Mouse (Mus musculus): Measurements from ENCODE around the gene Mapkap1.

Gene Mapkap1

DNA sequence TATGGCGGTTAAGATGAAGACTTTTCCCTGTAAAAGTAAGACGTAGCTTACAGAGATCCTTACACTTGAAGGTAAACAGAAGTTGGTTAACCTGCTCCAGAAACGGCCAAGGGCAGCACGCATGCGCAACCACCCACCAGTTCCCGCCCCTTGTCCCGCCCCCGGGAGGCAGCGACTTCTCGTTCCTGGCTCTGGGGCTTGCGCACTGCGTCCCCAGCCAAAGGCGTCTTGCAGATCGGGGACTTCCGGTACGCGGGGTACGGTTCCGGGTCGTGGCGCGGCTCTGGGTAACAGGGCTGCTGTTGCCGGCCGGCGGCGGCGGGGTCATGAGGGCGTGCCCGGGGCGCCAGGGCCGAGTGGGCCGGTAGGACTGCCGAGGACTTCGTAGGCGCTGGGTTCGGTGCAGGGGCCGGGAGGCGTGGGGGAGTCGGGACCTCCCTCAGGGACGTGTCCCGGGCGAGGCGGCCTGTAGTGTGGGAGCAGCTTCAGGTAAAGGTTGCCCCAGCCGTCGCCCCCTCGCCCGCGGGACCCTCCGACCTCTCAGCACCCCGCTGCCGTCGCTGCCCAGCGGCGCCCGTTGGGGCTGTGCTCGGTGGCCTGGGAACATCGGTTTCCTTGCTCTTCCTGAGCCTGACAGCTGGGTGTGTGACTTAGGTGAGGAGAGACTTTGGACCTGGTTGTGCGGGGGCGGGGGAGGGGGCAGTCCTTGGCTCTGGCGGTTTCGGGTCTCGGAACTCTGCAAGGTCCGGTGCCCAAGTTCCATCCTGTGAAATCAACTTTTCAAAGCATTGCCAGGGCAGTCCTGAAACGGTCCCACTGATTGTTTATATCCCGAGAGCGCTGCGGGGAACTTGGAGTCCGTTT lies at the start of gene Mapkap1:
Mapkap1 (plus strand) TSS at position 171 of the 864 bp plus-strand sequence.
- in situ Hi-C loops (cut with MboI, MseI): loop anchor here (5.0 kb wide), 1 partner anchor 35 kb away; the partner anchor contains the start of gene Pbx3

DNA sequence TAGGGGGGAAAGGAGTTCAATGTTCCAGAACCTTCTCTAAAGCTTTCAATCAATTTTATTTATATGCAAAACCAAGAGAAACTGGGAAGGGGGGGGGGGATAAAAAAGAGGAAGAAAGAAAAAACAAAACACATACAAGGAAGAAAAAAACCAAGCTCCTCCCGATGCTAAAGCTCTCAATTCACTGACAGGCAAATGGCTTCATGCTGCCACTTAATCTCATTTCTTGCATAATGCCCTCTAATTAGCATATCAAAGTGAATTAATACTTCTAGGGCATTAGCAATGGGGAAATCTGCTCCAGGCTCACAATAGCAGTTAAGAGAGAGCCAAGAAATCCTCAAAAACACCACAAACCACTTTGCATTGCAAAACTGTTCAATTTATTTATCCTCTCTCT lies 42.9 kb upstream of the Mapkap1 start:
- in situ Hi-C loops (cut with MboI, MseI): no loop called here

DNA sequence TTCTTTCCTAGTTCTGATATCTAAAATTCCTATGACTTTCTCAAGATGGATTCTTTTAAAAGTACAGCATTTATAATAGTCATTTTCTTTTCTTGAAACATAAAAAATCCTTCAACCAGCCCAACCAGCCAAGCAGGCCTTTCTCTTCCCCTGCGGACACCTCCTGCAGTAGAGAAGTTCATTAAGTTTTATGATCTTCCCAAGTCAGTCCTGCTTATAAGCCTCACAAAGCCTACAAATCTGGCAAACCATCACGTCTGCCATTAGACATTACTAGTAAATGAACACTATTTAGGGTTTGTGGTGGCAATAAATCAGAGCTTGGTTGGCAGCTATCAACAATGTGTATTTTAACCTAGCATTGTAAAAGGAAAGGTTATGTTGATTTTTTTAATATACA lies 39.5 kb upstream of the Mapkap1 start:
- in situ Hi-C loops (cut with MboI, MseI): no loop called here

DNA sequence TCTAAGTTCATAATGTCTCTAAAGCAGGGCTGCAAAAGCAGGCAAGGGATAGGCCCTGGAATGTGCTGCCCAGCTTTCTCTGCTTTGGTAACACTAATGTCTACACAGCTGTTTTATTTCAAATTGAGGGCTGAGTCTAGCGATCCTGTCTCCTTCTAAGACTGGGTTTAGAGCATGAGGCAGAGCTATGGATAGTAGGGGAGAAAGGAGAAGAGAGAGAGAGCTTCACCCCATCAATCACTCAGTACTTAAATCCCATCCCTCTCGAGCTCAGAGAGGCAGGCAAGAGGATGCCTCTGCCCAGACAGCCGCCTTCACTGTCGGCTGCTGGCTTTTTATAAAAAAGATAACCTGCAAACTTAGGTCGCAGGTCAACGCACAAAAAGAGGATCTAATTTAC lies 38.2 kb upstream of the Mapkap1 start:
- in situ Hi-C loops (cut with MboI, MseI): no loop called here

DNA sequence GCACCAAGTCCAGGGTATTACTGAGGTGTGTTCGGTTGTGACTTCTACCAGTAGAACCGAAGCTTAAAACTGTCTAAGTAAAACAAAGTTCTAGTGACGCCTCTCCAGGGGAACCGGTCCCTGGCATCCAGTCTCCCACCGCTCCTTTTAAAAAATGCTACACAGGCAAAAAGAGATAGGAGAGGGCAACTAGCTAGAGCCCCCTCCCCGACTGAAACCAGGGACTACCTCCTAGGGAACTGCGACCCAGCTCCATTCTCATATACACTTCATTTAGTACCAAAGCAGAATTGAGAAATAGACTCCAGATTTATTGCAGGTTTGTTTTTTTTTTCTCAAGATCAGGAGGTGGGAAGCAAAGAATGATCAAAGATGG lies 36.2 kb upstream of the Mapkap1 start:
- in situ Hi-C loops (cut with MboI, MseI): loop anchor here (5.0 kb wide), 1 partner anchor 37 kb away; the partner anchor contains the start of gene Mapkap1

DNA sequence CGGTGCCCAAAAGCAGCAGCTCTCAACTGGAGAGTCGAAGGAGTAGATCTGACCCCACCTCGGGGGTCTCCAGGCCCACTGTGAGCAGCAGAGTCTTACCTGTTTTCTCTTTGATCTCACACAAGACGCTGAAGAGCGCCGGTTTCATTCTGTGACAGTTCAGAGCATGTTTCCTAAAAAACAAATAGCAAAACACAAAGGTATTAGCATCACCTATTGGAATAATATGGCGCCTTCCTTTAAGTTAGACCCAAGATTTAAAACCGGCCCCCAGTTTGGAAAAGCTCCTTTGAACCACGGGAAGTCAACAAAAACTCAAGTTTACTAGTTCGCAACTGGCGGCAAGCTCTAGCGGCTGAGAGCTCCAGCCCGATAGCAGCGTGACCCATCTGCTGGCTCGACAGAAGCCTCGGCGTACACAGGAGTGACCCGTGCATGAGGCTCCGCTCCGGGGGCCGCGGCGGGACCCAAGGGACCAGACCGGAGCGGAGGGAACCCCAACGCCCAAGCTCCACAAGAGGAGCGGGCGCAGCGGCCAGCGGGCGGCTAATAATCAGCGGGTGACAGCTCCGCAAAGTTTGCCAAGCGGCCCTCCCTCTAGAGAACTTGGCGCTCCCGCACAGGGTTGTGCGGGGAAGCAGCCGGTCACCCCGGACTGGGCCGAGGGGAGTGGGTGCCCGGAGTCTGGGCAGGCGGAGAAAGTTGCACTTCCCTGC lies 35.7 kb upstream of the Mapkap1 start:
- in situ Hi-C loops (cut with MboI, MseI): loop anchor here (5.0 kb wide), 1 partner anchor 36 kb away; the partner anchor contains the start of gene Mapkap1

DNA sequence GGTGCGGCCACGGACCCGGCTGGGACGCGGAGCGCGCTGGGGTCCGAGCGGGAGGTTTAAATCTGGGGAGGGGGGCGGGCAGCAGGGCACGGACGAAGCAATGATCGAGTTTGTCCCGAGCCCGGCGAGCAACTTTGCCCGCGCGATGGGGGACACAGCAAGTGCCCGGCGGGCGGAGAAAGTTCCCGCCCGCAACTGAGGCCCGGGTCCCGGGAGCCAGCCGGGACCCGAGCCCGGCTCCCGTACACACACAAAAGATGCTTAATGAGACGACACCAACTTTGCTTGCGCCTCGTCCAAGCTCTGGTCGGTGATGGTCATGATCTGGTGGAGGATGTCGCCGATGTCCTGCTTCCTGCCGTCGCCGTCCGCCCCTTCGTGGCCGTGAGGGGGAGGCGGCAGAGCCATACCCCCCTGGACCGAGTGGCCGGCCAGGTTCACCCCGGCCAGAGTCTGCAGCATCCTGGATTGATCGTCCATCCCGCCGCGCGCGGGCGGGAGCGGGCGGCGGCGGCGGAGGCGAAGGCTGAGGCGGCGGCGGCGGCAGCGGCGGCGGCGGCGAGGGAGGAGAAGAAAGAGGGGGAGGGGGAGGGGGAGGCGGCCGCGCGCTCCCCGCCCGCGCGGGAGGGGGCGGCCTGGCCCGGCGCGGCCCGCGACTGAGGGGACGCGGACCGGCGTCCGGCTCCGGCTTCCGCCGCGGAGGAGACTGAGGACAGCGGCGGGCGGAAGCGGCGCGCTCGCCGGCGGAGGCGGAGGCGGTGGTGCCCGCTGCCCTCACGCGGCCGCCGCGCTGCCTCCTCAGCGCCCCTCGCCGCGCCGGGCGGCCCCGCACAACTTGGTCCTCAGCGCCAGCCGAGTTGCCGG lies 34.9 kb upstream of the Mapkap1 start:
- in situ Hi-C loops (cut with MboI, MseI): loop anchor here (5.0 kb wide), 1 partner anchor 36 kb away; the partner anchor contains the start of gene Mapkap1

DNA sequence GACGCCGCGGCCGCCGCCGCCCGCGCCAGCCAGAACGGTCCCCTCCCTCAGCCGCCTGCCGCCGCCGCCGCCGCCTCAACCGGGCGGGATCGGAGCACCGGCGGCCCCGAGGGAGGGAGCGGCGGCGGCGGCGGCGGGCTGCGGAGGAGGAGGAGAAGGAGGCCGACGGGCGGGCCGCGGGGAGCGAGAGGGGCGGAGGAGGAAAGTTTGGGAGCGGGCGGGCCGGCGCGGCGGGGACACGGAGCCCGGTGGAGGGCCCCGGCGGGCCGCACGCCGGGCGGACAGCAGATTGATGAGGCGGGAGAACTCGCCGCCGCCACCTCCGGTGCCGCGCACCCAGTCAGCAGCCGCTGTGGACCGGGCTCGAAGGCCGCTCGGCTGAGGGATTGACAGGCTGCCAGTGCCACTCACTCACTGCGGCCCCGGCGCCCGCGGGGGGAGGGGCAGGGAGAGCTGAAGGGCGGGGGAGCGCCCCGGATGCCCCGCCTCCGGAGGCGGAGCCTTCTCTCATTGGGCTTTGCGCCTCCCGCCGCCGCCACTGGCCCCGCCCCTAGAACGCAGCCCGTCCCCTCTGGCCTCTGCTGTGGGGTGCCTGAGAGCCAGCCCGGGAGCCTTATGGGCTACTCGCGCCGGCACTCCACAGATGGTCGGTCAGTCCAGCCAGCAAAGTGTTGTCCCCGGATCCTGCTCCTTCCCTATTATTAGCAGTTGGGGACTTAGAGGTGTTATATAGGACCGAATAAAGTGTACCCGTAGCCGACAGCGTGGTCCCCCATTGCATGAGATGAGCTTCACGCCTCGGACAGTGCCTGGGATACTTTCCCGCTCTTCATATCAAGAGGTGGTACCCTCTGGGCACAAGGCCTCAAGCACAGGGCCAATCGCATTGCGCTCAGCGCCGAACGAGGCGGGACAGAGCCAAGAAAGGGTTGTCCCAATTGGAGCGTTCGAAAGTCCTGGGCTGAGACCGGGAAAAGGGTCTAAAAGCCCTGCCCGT lies 34.0 kb upstream of the Mapkap1 start, which contains the start of gene Pbx3:
Pbx3 (minus strand) TSS at position 838 of the 997 bp plus-strand sequence.
- in situ Hi-C loops (cut with MboI, MseI): loop anchor here (5.0 kb wide), 1 partner anchor 35 kb away; the partner anchor contains the start of gene Mapkap1

DNA sequence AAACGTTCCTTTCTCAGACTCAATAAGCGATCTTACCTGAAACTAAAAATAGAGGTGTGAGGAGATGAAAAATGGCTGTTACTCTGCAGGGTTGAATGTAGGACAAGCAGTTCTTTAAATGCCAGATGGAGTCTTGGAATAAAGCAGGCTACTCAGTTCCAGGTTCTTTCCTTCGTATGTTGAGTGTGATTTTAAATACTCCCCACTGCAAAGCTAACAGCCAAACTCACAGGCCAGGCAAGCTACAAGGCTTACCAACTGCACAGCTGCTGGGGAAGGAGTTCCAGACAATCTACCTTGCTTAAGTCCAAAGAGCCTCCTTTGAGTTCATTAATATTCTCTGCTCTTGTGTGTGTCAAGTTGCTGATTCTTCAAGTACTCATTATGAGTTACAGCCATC lies 32.7 kb upstream of the Mapkap1 start:
- in situ Hi-C loops (cut with MboI, MseI): loop anchor here (5.0 kb wide), 1 partner anchor 33 kb away; the partner anchor contains the start of gene Mapkap1

DNA sequence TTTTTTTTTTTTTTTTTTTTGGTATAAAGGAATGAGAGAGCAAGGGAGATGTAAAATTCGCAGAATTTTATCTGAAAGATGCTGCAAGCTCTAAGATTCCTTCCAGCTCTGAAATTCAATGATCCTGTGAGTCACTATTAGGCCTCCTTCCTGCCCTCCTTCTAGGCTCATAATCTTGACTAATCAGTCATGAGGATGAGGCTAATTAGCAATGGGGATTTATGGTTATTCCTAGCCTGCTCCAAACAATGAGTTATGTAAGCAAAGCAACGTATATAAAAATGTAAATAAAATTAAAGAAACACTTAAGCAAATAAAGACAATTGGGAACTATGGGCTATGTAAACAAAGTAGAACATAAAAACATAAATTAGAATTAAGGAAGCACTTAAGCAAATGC lies 32.2 kb upstream of the Mapkap1 start:
- in situ Hi-C loops (cut with MboI, MseI): loop anchor here (5.0 kb wide), 1 partner anchor 33 kb away; the partner anchor contains the start of gene Mapkap1

DNA sequence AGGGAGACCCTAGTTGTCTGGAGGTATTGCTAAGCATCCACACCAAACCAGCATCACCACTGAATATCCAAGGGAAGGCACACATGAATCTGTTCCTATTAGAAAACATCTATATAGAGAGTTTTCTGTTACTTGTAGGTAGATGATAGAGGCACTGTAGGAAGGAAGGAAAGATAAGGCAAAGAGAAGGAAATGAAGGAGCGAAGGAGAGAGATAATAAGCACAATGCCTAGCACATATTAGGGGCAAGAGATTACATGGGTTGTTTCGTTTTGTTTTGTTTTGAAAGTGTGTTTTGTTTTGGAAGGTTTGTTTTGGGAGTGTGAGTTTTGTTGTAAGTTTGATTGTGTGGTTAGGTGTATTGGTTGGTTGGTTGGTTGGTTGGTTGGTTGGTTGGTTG lies 27.6 kb upstream of the Mapkap1 start:
- in situ Hi-C loops (cut with MboI, MseI): no loop called here

DNA sequence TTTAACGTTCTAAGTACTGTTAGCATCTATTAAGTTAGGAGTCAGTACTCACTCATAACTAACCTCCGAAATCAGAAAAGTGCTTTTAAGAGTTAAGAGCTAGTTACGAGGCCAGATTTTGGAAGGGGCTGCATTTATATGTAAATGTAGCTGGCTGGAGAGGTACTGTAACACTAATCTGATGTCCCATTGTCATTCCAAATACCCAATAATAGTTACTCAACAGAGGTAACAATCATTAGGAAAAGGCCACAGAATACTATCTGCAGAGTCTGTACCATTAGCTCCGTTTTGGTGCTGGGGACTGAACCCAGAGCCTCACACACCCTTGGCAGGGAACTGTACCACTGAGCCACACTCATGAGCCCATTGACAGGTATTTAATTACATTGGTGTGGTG lies 7.0 kb upstream of the Mapkap1 start:
- in situ Hi-C loops (cut with MboI, MseI): no loop called here

DNA sequence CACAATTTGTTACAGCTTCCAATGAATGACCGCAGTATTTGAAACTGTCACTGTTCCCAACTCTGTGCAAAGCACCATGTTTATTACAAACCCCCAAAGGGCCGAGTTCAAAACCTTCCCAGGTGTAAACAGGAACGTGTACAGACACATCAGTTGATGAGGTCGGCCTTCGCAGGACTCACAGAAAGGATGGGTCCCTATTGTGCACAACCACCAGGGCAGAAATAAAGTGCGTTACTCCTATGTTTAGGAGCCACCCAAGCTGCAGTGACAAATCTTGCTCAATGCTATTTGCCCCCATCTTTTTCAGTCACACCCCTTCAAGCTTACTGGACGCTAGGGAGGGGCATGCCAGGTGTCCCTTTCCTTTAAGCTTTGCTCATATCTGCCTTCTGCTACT lies 1.0 kb downstream of the Mapkap1 start:
- in situ Hi-C loops (cut with MboI, MseI): loop anchor here (5.0 kb wide), 1 partner anchor 35 kb away; the partner anchor contains the start of gene Pbx3

DNA sequence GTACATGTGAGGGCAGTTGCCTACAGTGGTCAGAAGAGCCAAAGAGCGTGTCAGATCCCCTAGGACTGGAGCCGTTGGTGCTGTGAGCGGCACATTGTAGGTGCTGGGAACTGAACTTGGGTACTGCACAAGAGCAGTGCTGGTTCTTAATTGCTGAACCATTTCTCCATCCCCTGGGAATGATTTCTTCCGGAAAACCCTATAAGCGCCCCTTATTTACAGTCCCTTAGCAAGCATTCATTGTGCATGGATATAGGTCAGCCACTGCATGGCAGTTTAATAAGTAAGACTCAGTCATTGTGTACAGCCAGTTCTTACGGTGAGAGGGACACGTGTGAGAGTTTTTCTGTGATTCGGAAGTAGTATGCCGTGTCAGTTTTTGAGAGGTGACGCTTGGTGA lies 1.8 kb downstream of the Mapkap1 start:
- in situ Hi-C loops (cut with MboI, MseI): loop anchor here (5.0 kb wide), 1 partner anchor 36 kb away; the partner anchor contains the start of gene Pbx3

DNA sequence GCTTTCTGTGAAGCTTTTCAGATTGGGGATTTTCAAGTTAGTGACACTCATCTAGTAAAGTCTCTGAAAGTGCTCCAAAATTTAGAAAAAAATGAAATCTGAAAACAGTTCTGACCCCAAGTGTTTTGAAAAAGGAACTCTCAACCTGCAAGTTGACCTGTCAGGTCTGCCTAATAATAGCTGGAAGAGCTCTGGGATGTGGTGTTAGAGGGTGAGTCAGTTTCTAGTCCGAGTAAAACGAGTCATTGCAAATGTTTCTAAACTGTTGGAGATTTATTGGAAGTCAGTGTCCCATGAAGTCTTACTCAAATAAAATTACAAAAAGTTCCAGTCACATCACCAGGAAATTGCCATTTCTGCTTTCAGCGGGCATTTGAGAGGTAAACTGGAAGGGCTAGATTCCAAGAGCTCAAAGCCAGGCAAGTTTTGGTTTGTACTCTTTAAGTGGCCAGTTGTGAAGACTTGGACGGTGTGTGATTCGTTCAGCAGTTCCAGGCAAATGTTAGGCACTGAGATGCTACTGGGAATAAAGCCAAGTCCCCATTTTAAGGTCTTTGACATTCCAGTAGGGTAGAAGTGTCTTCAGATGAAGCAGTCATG lies 3.3 kb downstream of the Mapkap1 start:
- in situ Hi-C loops (cut with MboI, MseI): loop anchor here (5.0 kb wide), 1 partner anchor 38 kb away; the partner anchor contains the start of gene Pbx3

DNA sequence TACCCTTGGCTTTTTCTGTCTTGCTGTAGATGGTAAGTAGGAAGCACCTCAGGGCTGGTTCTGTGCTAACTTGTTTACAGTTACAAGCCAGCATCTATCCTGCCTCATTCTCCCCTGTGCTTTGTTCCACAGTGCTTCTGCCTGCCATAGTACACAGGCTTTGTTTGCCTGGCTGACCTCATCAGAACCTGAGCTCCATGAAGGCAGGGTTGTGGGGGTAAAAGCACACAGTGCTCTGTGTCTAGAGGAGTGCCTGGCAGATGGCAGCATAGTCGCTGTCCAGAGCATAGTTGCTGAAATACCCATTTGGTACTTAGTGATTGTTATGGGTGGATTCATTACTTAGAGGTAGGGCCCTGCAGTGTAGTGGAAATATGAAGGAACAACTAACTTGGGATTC lies 13.7 kb downstream of the Mapkap1 start:
- in situ Hi-C loops (cut with MboI, MseI): no loop called here

DNA sequence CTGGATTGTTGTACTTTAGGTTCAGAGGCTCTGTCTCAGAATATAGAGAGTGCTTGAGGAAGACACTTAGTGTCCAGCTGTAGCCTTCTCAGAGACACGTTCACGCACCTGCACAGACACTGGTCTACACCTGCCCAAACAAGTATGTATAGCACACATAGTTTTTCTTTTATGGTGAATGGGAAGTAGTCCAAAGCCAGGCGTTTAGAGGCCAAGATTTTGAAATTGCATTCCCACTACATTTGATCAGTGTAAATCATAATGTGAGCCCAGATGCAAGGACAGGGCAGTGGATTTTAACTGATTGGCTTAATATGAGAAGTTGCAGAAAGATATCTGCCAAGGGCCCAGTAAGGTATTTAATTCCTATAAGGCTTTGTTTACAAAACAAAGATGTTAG lies 17.6 kb downstream of the Mapkap1 start:
- in situ Hi-C loops (cut with MboI, MseI): no loop called here

DNA sequence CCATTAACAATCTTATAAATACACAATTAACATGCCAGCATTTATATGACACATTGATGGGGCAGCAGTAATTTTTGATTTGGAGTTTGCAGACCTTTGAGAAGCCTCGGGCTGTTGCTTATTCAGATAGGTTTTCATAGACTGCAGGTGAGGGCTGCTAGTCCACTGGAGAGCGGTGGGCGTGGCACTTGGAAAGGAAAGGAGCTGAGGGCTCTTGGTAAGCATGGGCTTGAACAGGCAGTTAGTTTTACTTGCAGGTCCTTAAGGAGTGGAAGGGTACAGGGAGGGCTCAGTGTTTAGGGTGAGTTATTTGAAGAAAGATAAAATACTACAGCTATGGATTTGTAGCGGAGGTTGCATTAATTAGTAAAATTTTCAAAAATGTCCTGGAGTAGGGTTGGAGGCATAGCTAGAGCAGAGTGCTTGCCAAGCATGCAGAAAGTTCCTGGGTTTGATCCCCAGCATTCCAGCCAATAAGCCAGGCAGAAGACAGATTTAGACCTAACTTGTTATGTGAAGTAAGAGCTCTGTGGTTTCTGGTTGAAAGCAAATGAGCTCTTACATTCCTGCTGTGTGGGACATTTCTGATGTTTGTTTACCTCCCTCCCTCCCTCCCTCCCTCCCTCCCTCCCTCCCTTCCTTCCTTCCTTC lies 19.1 kb downstream of the Mapkap1 start:
- in situ Hi-C loops (cut with MboI, MseI): no loop called here

DNA sequence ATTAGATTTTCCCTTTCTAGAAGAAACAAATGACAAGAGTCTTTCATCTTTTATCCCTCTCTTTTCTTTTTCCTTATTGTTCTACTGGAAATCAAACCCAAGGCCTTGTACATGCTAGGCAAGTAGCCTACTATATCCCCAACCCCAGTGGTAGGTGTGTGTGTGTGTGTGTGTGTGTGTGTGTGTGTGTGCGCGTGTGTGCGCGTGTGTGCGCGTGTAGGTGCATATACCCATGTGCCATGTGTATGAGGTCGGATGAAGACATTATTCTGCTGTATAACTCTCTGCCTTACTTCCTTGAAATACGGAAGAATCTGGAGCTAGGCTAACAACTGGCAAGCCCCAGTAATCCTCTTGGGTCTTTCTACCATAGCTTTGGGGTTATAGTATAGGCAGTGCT lies 24.1 kb downstream of the Mapkap1 start:
- in situ Hi-C loops (cut with MboI, MseI): no loop called here
